ENCODE assay signal across 8 mouse cellular contexts in genomic region chr4:46498976-46499375, GRCm38 (mm10). TPM values are rescaled to one million over a fixed set of nuclear protein-coding genes. Genes with fewer than 3 reads are reported as not detected.
A peak's percentile ranks its signal among the peaks of the same experiment; 100 is the strongest.
DNase-seq lines count a peak whose midpoint lies in the region; ATAC-seq and TF ChIP-seq lines count a peak whose summit lies in the region.

No protein-coding gene starts in this region.

- no peaks in the 10 kb centered on the region for H3K9me3 ChIP-seq in midbrain, embryonic 11.5 days (ENCODE audit: control insufficient read depth, low read length)
- H3K9me3 ChIP-seq in midbrain, embryonic 15.5 days = no peaks in the 10 kb centered on the region
- no peaks in the 10 kb centered on the region for H3K9me3 ChIP-seq in hindbrain, postnatal 0 days (ENCODE audit: low read length)

- peaks cover 7% of the 10 kb centered on the region; the same call in 1 of the 2 replicates for H3K36me3 ChIP-seq in midbrain, embryonic 11.5 days (ENCODE audit: control insufficient read depth, insufficient read depth, low read length)
- peaks cover 17% of the 10 kb centered on the region; the same call in 1 of the 2 replicates for H3K36me3 ChIP-seq in midbrain, embryonic 15.5 days (replicated peaks)
- peaks cover 22% of the 10 kb centered on the region for H3K36me3 ChIP-seq in hindbrain, postnatal 0 days (ENCODE audit: insufficient read depth, low read length)

- peak; percentile 85 for TF ChIP-seq CTCF in hindbrain, postnatal 0 days (IDR thresholded peaks at IDR 0.05; ENCODE audit: low read depth)

- no peak overlapping the region for H3K27ac ChIP-seq in midbrain, embryonic 11.5 days (ENCODE audit: low read depth, low read length)
- H3K27ac ChIP-seq in midbrain, embryonic 15.5 days = no peak overlapping the region
- no peak overlapping the region for H3K27ac ChIP-seq in hindbrain, postnatal 0 days

- H3K4me2 ChIP-seq in midbrain, embryonic 11.5 days = no peak overlapping the region
- H3K4me2 ChIP-seq in midbrain, embryonic 15.5 days = no peak overlapping the region
- H3K4me2 ChIP-seq in hindbrain, postnatal 0 days (ENCODE audit: low read depth, low read length) = no peak overlapping the region

- H3K27me3 ChIP-seq in midbrain, embryonic 11.5 days (ENCODE audit: control insufficient read depth, insufficient read depth, low read length) = no peaks in the 10 kb centered on the region
- H3K27me3 ChIP-seq in midbrain, embryonic 15.5 days (replicated peaks) = no peaks in the 10 kb centered on the region
- H3K27me3 ChIP-seq in hindbrain, postnatal 0 days (ENCODE audit: insufficient read depth, low read length) = no peaks in the 10 kb centered on the region

- no peaks in the 10 kb centered on the region for H3K4me1 ChIP-seq in midbrain, embryonic 11.5 days (ENCODE audit: control insufficient read depth, insufficient read depth, low read length)
- no peaks in the 10 kb centered on the region for H3K4me1 ChIP-seq in midbrain, embryonic 15.5 days
- H3K4me1 ChIP-seq in hindbrain, postnatal 0 days (ENCODE audit: insufficient read depth, low read length) = no peaks in the 10 kb centered on the region

- no peak overlapping the region for H3K9ac ChIP-seq in midbrain, embryonic 11.5 days (ENCODE audit: low read length)
- H3K9ac ChIP-seq in midbrain, embryonic 15.5 days = no peak overlapping the region
- no peak overlapping the region for H3K9ac ChIP-seq in hindbrain, postnatal 0 days (replicated peaks; ENCODE audit: low read length)

- peak; percentile 47 for DNase-seq in gastrocnemius, adult 18-20 months (ENCODE audit: low spot score)
- DNase-seq in gastrocnemius, postnatal 36 days = no peak
- DNase-seq in midbrain, embryonic 11.5 days (ENCODE audit: low spot score, missing footprints) = peak; percentile 95
- DNase-seq in adrenal gland, postnatal 36 days = peak; percentile 41 to 60
- DNase-seq in hindbrain, postnatal 0 days (ENCODE audit: low spot score) = peak; percentile 62
- DNase-seq in retina, embryonic 14.5 days (ENCODE audit: low spot score) = peak; percentile 73
- no peak for DNase-seq in urinary bladder, postnatal 4 days (ENCODE audit: low spot score in 2 of 2)

- intact Hi-C loops in gastrocnemius, postnatal 36 days (cut with DNase I) = no loop called here

- no peak overlapping the region for H3K4me3 ChIP-seq in midbrain, embryonic 11.5 days (ENCODE audit: low read depth, low read length)
- no peak overlapping the region for H3K4me3 ChIP-seq in midbrain, embryonic 15.5 days
- no peak overlapping the region for H3K4me3 ChIP-seq in hindbrain, postnatal 0 days (ENCODE audit: low read length)

- no peak for ATAC-seq in midbrain, embryonic 11.5 days (ENCODE audit: low FRiP score)
- ATAC-seq in midbrain, embryonic 15.5 days (replicated peaks) = no peak
- no peak for ATAC-seq in hindbrain, postnatal 0 days

- 16% methylated on average over 4 of the region's 4 CpGs for WGBS in midbrain, embryonic 11.5 days
- 11% methylated on average over 4 of the region's 4 CpGs for WGBS in midbrain, embryonic 15.5 days
- WGBS in hindbrain, postnatal 0 days = 9% methylated on average over 4 of the region's 4 CpGs

RNA-seq across cellular contexts. Expression of gene Nans, which starts 9.9 kb away (rescaled TPM):
- total RNA-seq in gastrocnemius, adult 18-20 months (2021) = 10 to 100 TPM; 17.6 to 19.9 TPM
- total RNA-seq in gastrocnemius, postnatal 36 days (2021) = 10 to 100 TPM; 15.6 to 18.0 TPM
- polyA plus RNA-seq in midbrain, embryonic 11.5 days (2014; fragmentation: Nextera tagmentation; extraction: Ambion mirVana) = 76.0 and 76.5 TPM in 2 replicates
- 69.8 and 76.2 TPM in 2 replicates for polyA plus RNA-seq in midbrain, embryonic 15.5 days (2015; fragmentation: Nextera tagmentation; extraction: Ambion mirVana)
- 10 to 100 TPM; 38.3 to 43.8 TPM for total RNA-seq in adrenal gland, postnatal 36 days (2021)
- 80.2 and 85.9 TPM in 2 replicates for total RNA-seq in hindbrain, postnatal 0 days (2014; rRNA removed)
- 57.6 and 60.4 TPM in 2 replicates for polyA plus RNA-seq in hindbrain, postnatal 0 days (2015; fragmentation: Nextera tagmentation; extraction: Ambion mirVana)

RNA-seq across cellular contexts. Expression of gene Trim14, which starts 37.0 kb away (rescaled TPM):
- under 1 TPM; 0.50 to 0.76 TPM for total RNA-seq in gastrocnemius, adult 18-20 months (2021)
- total RNA-seq in gastrocnemius, postnatal 36 days (2021) = under 1 TPM; 0.36 to 0.37 TPM
- 0.46 and 0.99 TPM in 2 replicates for polyA plus RNA-seq in midbrain, embryonic 11.5 days (2014; fragmentation: Nextera tagmentation; extraction: Ambion mirVana)
- 0.82 and 1.1 TPM in 2 replicates for polyA plus RNA-seq in midbrain, embryonic 15.5 days (2015; fragmentation: Nextera tagmentation; extraction: Ambion mirVana)
- total RNA-seq in adrenal gland, postnatal 36 days (2021) = 1 to 10 TPM; 3.6 to 5.2 TPM
- 1.5 and 3.0 TPM in 2 replicates for total RNA-seq in hindbrain, postnatal 0 days (2014; rRNA removed)
- 1.2 and 1.7 TPM in 2 replicates for polyA plus RNA-seq in hindbrain, postnatal 0 days (2015; fragmentation: Nextera tagmentation; extraction: Ambion mirVana)

RNA-seq across cellular contexts. Expression of gene Anp32b, which starts 48.3 kb away (rescaled TPM):
- total RNA-seq in gastrocnemius, adult 18-20 months (2021) = 10 to 100 TPM; 63.2 to 66.2 TPM
- total RNA-seq in gastrocnemius, postnatal 36 days (2021) = 10 to 100 TPM; 54.4 to 64.0 TPM
- polyA plus RNA-seq in midbrain, embryonic 11.5 days (2014; fragmentation: Nextera tagmentation; extraction: Ambion mirVana) = 285 and 311 TPM in 2 replicates
- 72.3 and 74.4 TPM in 2 replicates for polyA plus RNA-seq in midbrain, embryonic 15.5 days (2015; fragmentation: Nextera tagmentation; extraction: Ambion mirVana)
- 100 to 1,000 TPM; 128 to 134 TPM for total RNA-seq in adrenal gland, postnatal 36 days (2021)
- total RNA-seq in hindbrain, postnatal 0 days (2014; rRNA removed) = 0.40 and 2.3 TPM in 2 replicates
- polyA plus RNA-seq in hindbrain, postnatal 0 days (2015; fragmentation: Nextera tagmentation; extraction: Ambion mirVana) = 68.7 and 78.9 TPM in 2 replicates

Comparison
In these comparisons a context has a peak if more than half of its experiments do, and no peak if none do; other contexts are left out.
1. DNase-seq: peak in gastrocnemius, adult 18-20 months (single experiment), midbrain, embryonic 11.5 days (single experiment), adrenal gland, postnatal 36 days (2 of 2), hindbrain, postnatal 0 days (single experiment) and retina, embryonic 14.5 days (single experiment); none in gastrocnemius, postnatal 36 days (0 of 2) and urinary bladder, postnatal 4 days (0 of 2).
2. RNA of gene Anp32b, which starts 48.3 kb away (total RNA-seq): 128 to 134 TPM in adrenal gland, postnatal 36 days, 63.2 to 66.2 TPM in gastrocnemius, adult 18-20 months and 54.4 to 64.0 TPM in gastrocnemius, postnatal 36 days; 0.40 to 2.3 TPM in hindbrain, postnatal 0 days; every median in the first group is over 10 times any median in the second.